In genomic region chr12:16383499-16383935, GRCm38 (mm10) we compare ENCODE assay signal across 12 mouse cellular contexts.
A peak's percentile ranks its signal among the peaks of the same experiment; 100 is the strongest.
DNase-seq lines count a peak whose midpoint lies in the region; ATAC-seq lines count a peak whose summit lies in the region.
"Had no signal": no experiment of that assay in that cellular context is flagged by ENCODE, and none has a peak within 500 bp of the region (broad histone marks: within the 10 kb centered on the region; RNA-seq: fewer than 3 reads in every experiment).

No protein-coding gene starts in this region.

- DNase-seq in frontal cortex, postnatal 25 days (ENCODE audit: low spot score in 2 of 2): no peak
- DNase-seq in right cerebral cortex, adult 18-20 months: peak; percentile 7
- DNase-seq in right cerebral cortex, postnatal 25 days: no peak
- DNase-seq in lung, postnatal 36 days: peak; percentile 49
- peak; percentile 18 for DNase-seq in thymus, postnatal 25 days
- no peak for DNase-seq in left cerebral cortex, postnatal 36 days (ENCODE audit: low spot score in 2 of 2)
- no peak for DNase-seq in urinary bladder, postnatal 36 days (ENCODE audit: low spot score in 2 of 2)
- DNase-seq: heart, postnatal 4 days; left cerebral cortex, postnatal 4 days had no signal

- intact Hi-C loops in left cerebral cortex, postnatal 36 days (cut with DNase I): loop anchor here (10.0 kb wide), 1 partner anchor 569 kb away; the partner anchor contains the start of gene Trib2

- ATAC-seq in frontal cortex, adult (ENCODE audit: low TSS enrichment): peak; percentile 87
- ATAC-seq: forebrain, embryonic 16.5 days; midbrain, embryonic 15.5 days had no signal

Comparison
In these comparisons a context has a peak if more than half of its experiments do, and no peak if none do; other contexts are left out.
1. DNase-seq: peak in right cerebral cortex, adult 18-20 months (single experiment), lung, postnatal 36 days (single experiment) and thymus, postnatal 25 days (single experiment); none in frontal cortex, postnatal 25 days (0 of 2), right cerebral cortex, postnatal 25 days (single experiment), left cerebral cortex, postnatal 36 days (0 of 2) and urinary bladder, postnatal 36 days (0 of 2).